Mouse (Mus musculus) myocyte (in vitro differentiated cells): ENCODE measurements around the gene Cdk5rap2.

Source experiments
- CEBPB ChIP-seq: IDR thresholded peaks from 2 replicates; pipeline ENCODE4 v1.6.1; 2011; ENCODE audit warnings: mild to moderate bottlenecking, moderate library complexity; ENCODE audit not compliant: poor library complexity, insufficient read depth, severe bottlenecking
- MAX ChIP-seq: IDR thresholded peaks from one replicate; pipeline ENCODE4 v1.6.1; 2011; ENCODE audit warnings: low read depth, mild to moderate bottlenecking, control low read depth
- POLR2AphosphoS2 ChIP-seq: IDR thresholded peaks from one replicate; pipeline ENCODE4 v1.6.1; 2011; ENCODE audit warnings: low read depth, control low read depth; ENCODE audit not compliant: insufficient read length
- REST ChIP-seq: IDR thresholded peaks from one replicate; pipeline ENCODE4 v1.6.1; 2011; ENCODE audit warnings: mild to moderate bottlenecking, control low read depth, moderate library complexity; ENCODE audit not compliant: insufficient read depth, insufficient read length

GRCm38 (mm10) chr4:70220277-70221180 is 189.7 kb downstream of the Cdk5rap2 start:
- TF ChIP-seq CEBPB (no peak), MAX (no peak), REST (no peak), POLR2AphosphoS2 (no peak)
